Mouse (Mus musculus): ENCODE results near the gene Nup54. TPM values are rescaled to one million over a fixed set of nuclear protein-coding genes. Genes with fewer than 3 reads are reported as not detected.
A peak's percentile ranks its signal among the peaks of the same experiment; 100 is the strongest.

Nup54 gene
- polyA plus RNA-seq, 1 experiment, result 3.1 TPM

GRCm38 (mm10) chr5:92369151-92369994 is 65.6 kb downstream of the Nup54 start:
- Histone ChIP-seq H3K9me3 (no peaks in the 10 kb centered on the region), H3K4me1 (peaks cover 45% of the 10 kb centered on the region), H3K36me3 (replicated peaks; ENCODE audit: low read length) (no peaks in the 10 kb centered on the region), H3K4me3 (replicated peaks) (peak overlapping the region; percentile 1), H3K27me3 (replicated peaks) (peaks cover 14% of the 10 kb centered on the region)
- TF ChIP-seq GATA1 (IDR thresholded peaks at IDR 0.05; ENCODE audit: borderline replicate concordance, low read length), result no peak
- no peak for TF ChIP-seq FLI1 (IDR thresholded peaks at IDR 0.05; ENCODE audit: low read length)

GRCm38 (mm10) chr5:92368392-92368791 is 66.6 kb downstream of the Nup54 start:
- H3K4me1 ChIP-seq, result peaks cover 38% of the 10 kb centered on the region
- TF ChIP-seq GATA1 (IDR thresholded peaks at IDR 0.05; ENCODE audit: borderline replicate concordance, low read length) (no peak), FLI1 (IDR thresholded peaks at IDR 0.05; ENCODE audit: low read length) (no peak)
- no peaks in the 10 kb centered on the region for H3K9me3 ChIP-seq
- H3K4me3 ChIP-seq (replicated peaks), result no peak overlapping the region
- no peaks in the 10 kb centered on the region for H3K36me3 ChIP-seq (replicated peaks; ENCODE audit: low read length)
- peaks cover 16% of the 10 kb centered on the region for H3K27me3 ChIP-seq (replicated peaks)

- H3K27me3 ChIP-seq (replicated peaks), result peaks cover 18% of the 10 kb centered on the region
- H3K9me3 ChIP-seq, result no peaks in the 10 kb centered on the region
- TF ChIP-seq FLI1 (IDR thresholded peaks at IDR 0.05; ENCODE audit: low read length) (no peak), GATA1 (IDR thresholded peaks at IDR 0.05; ENCODE audit: borderline replicate concordance, low read length) (no peak)
- no peak overlapping the region for H3K4me3 ChIP-seq (replicated peaks)
- no peaks in the 10 kb centered on the region for H3K36me3 ChIP-seq (replicated peaks; ENCODE audit: low read length)
- H3K4me1 ChIP-seq, result peaks cover 31% of the 10 kb centered on the region
Measured at GRCm38 (mm10) chr5:92366565-92366964, 68.5 kb downstream of the Nup54 start.

Other genes starting within 250 kb of the Nup54 start
- gene U90926, start 219.8 kb downstream of the Nup54 start, polyA plus RNA-seq (2012; ENCODE audit: insufficient read depth, low replicate concordance), result not detected in 2 replicates
- gene Ppef2, start 178.9 kb downstream of the Nup54 start, polyA plus RNA-seq (2012; ENCODE audit: insufficient read depth, low replicate concordance), result 0.37 TPM in 1 of 2 replicates, not detected in the other
- gene Naaa, start 157.0 kb downstream of the Nup54 start, polyA plus RNA-seq (2012; ENCODE audit: insufficient read depth, low replicate concordance), result 5.5 and 6.1 TPM in 2 replicates
- gene Sdad1, start 124.7 kb downstream of the Nup54 start, polyA plus RNA-seq (2012; ENCODE audit: insufficient read depth, low replicate concordance), result 5.1 and 10.0 TPM in 2 replicates
- not detected in 2 replicates for gene Cxcl9, start 107.1 kb downstream of the Nup54 start, polyA plus RNA-seq (2012; ENCODE audit: insufficient read depth, low replicate concordance)
- not detected in 2 replicates for gene Art3, start 103.4 kb downstream of the Nup54 start, polyA plus RNA-seq (2012; ENCODE audit: insufficient read depth, low replicate concordance)
- not detected in 2 replicates for gene Cxcl10, start 86.3 kb downstream of the Nup54 start, polyA plus RNA-seq (2012; ENCODE audit: insufficient read depth, low replicate concordance)
- gene Scarb2, start 71.6 kb upstream of the Nup54 start, polyA plus RNA-seq (2012; ENCODE audit: insufficient read depth, low replicate concordance), result 4.8 and 6.0 TPM in 2 replicates
- gene Fam47e, start 119.8 kb upstream of the Nup54 start, polyA plus RNA-seq (2012; ENCODE audit: insufficient read depth, low replicate concordance), result not detected in 2 replicates
- not detected in 2 replicates for gene Stbd1, start 167.8 kb upstream of the Nup54 start, polyA plus RNA-seq (2012; ENCODE audit: insufficient read depth, low replicate concordance)
- gene Ccdc158, start 240.1 kb upstream of the Nup54 start, polyA plus RNA-seq (2012; ENCODE audit: insufficient read depth, low replicate concordance), result not detected in 2 replicates
- gene Shroom3, start 248.2 kb upstream of the Nup54 start, polyA plus RNA-seq (2012; ENCODE audit: insufficient read depth, low replicate concordance), result 0.38 and 1.9 TPM in 2 replicates